Mouse (Mus musculus): ENCODE data around the gene Vkorc1. TPM values are rescaled to one million over a fixed set of nuclear protein-coding genes. Genes with fewer than 3 reads are reported as not detected.

Vkorc1 gene
- polyA plus RNA-seq, 1 experiment from 2014 or later: 99.9 TPM

DNA sequence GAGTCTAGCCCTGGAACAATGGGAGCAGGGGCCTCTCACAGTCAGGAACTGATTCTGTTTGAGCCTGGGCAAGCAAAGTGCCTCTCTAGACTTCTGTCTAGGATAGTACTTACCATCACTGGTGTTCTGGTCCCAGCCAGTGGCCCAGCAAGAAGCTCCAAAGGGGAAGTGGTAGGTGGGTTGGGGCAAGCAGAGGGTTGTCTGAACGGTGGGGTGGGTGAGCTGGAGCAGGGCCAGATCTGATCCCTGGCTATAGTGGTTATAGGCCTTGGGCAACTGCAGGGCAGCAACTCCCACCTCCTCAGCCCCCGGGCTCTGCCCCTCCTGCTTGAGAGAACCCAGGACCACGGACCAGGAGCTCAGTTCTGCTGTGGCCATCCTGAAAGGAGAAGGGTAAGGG is 6.6 kb downstream of the Vkorc1 start:
- no peak overlapping the region for H3K9ac ChIP-seq (ENCODE audit: low read length)
- ATAC-seq (replicated peaks; ENCODE audit: extremely low read depth, insufficient read depth, low FRiP score): no peak
- H3K4me1 ChIP-seq (ENCODE audit: control insufficient read depth, insufficient read depth, low read length): peaks cover 5% of the 10 kb centered on the region
- H3K9me3 ChIP-seq (replicated peaks; ENCODE audit: control insufficient read depth, low read length): no peaks in the 10 kb centered on the region
- H3K27ac ChIP-seq (ENCODE audit: low read length): no peak overlapping the region
- H3K36me3 ChIP-seq (ENCODE audit: control insufficient read depth, insufficient read depth): peaks cover 30% of the 10 kb centered on the region
- H3K4me3 ChIP-seq (ENCODE audit: low read length): no peak overlapping the region
- H3K27me3 ChIP-seq (ENCODE audit: control insufficient read depth, insufficient read depth, low read length): no peaks in the 10 kb centered on the region
- WGBS: 64% methylated on average over 3 of the region's 3 CpGs
- H3K4me2 ChIP-seq (ENCODE audit: low read depth, low read length): no peak overlapping the region

DNA sequence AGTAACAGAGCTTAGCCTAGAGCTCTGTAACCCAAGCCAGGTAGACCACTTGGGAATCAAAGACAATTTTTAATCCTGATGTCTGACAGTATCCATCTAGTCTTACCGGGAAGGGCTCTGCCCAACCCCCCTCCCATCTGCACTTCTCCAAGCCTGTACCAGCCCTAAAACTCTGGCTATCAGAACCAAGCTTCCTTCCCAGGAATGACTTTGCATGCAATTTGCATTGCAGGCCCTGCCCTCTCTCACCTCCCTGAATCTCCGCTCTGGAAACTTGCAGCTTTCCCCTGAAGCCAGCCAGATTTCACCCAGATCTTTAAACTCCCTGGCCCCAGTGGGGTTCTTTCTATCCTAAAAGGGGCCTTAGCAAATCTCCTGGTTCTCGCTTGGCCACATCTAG is 7.6 kb downstream of the Vkorc1 start:
- Histone ChIP-seq H3K9me3 (replicated peaks; ENCODE audit: control insufficient read depth, low read length) (no peaks in the 10 kb centered on the region), H3K4me3 (ENCODE audit: low read length) (no peak overlapping the region), H3K9ac (ENCODE audit: low read length) (no peak overlapping the region), H3K27me3 (ENCODE audit: control insufficient read depth, insufficient read depth, low read length) (no peaks in the 10 kb centered on the region), H3K27ac (ENCODE audit: low read length) (no peak overlapping the region), H3K4me2 (ENCODE audit: low read depth, low read length) (no peak overlapping the region), H3K4me1 (ENCODE audit: control insufficient read depth, insufficient read depth, low read length) (peaks cover 11% of the 10 kb centered on the region), H3K36me3 (ENCODE audit: control insufficient read depth, insufficient read depth) (peaks cover 36% of the 10 kb centered on the region)
- WGBS: 78% methylated on average over 3 of the region's 3 CpGs
- ATAC-seq (replicated peaks; ENCODE audit: extremely low read depth, insufficient read depth, low FRiP score): no peak

DNA sequence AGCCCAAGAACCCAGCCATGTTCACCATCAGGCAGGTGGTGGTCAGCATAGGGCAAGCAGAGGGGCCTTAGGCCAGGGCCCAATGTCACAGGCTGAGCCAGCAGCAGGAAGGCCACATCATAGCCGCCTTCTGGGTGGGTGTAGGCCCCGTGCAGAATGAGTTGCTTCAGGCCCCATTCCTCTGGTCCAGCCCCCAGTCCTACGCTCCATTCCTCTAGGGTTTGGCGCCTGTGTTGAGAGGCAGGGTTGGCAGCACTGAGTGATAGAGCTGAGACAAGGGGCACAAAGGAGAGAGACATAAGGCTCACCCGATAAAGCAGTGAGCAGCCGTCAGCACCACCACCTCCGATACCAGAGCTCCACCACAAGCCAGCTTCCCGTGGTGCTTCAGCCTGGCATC is 8.2 kb downstream of the Vkorc1 start:
- 75% methylated on average over 8 of the region's 8 CpGs for WGBS
- H3K4me2 ChIP-seq (ENCODE audit: low read depth, low read length): no peak overlapping the region

DNA sequence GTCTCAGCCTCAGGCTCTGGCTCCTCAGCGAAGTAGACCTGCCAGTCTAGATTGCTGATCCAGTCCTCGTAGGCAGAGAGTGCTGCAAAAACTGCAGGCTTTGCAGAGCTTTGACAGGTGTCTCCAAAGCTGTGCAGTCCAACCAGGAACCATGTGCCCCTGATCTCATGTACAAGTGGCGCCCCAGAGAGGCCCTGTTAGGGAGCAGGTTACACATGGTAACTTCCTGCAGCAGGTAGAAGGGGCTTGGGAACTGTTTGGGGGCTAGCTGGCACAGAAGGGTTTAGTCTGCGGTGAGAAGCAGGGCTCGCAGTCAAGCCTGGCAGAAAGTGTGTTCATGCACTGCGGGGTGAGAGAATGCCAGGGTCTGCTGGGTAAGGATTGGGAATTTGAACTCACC is 8.9 kb downstream of the Vkorc1 start:
- no peak for ATAC-seq (replicated peaks; ENCODE audit: extremely low read depth, insufficient read depth, low FRiP score)
- no peaks in the 10 kb centered on the region for H3K27me3 ChIP-seq (ENCODE audit: control insufficient read depth, insufficient read depth, low read length)
- no peak overlapping the region for H3K9ac ChIP-seq (ENCODE audit: low read length)

More for the DNA sequence above, 8.2 kb downstream of the Vkorc1 start:
- Histone ChIP-seq H3K9ac (ENCODE audit: low read length) (no peak overlapping the region), H3K27me3 (ENCODE audit: control insufficient read depth, insufficient read depth, low read length) (no peaks in the 10 kb centered on the region), H3K4me3 (ENCODE audit: low read length) (no peak overlapping the region), H3K27ac (ENCODE audit: low read length) (no peak overlapping the region), H3K4me1 (ENCODE audit: control insufficient read depth, insufficient read depth, low read length) (peaks cover 11% of the 10 kb centered on the region), H3K36me3 (ENCODE audit: control insufficient read depth, insufficient read depth) (peaks cover 38% of the 10 kb centered on the region), H3K9me3 (replicated peaks; ENCODE audit: control insufficient read depth, low read length) (no peaks in the 10 kb centered on the region)
- no peak for ATAC-seq (replicated peaks; ENCODE audit: extremely low read depth, insufficient read depth, low FRiP score)

DNA sequence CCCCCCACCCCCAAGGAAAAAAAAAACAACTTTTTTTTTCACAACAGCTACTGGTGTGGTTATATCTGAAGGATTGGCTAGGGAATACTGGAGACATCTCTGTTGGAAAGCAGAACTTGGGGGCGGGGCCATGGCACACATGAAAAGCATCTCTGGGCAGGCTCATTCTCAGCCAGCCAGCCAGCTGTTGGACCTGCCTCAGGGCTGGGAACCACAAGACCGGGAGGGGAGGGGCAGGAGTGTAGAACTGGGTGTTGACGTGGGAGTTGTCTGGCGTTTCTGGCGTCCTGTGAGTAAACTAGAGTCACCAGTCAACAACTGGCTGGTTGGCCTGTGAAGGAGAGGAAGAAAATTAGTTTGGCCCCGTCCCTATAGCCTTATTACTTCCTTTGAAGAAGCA is 9.5 kb downstream of the Vkorc1 start:
- Histone ChIP-seq H3K9ac (ENCODE audit: low read length) (no peak overlapping the region), H3K4me2 (ENCODE audit: low read depth, low read length) (no peak overlapping the region), H3K27ac (ENCODE audit: low read length) (no peak overlapping the region), H3K27me3 (ENCODE audit: control insufficient read depth, insufficient read depth, low read length) (no peaks in the 10 kb centered on the region), H3K9me3 (replicated peaks; ENCODE audit: control insufficient read depth, low read length) (no peaks in the 10 kb centered on the region), H3K36me3 (ENCODE audit: control insufficient read depth, insufficient read depth) (peaks cover 50% of the 10 kb centered on the region), H3K4me1 (ENCODE audit: control insufficient read depth, insufficient read depth, low read length) (peaks cover 11% of the 10 kb centered on the region), H3K4me3 (ENCODE audit: low read length) (no peak overlapping the region)
- ATAC-seq (replicated peaks; ENCODE audit: extremely low read depth, insufficient read depth, low FRiP score): 0 out of 2 replicates have a peak, but pooled peaks have one; percentile 38
- 55% methylated on average over 6 of the region's 6 CpGs for WGBS

More for the DNA sequence above, 8.9 kb downstream of the Vkorc1 start:
- Histone ChIP-seq H3K27ac (ENCODE audit: low read length) (no peak overlapping the region), H3K4me2 (ENCODE audit: low read depth, low read length) (no peak overlapping the region), H3K9me3 (replicated peaks; ENCODE audit: control insufficient read depth, low read length) (no peaks in the 10 kb centered on the region), H3K4me3 (ENCODE audit: low read length) (no peak overlapping the region), H3K36me3 (ENCODE audit: control insufficient read depth, insufficient read depth) (peaks cover 44% of the 10 kb centered on the region), H3K4me1 (ENCODE audit: control insufficient read depth, insufficient read depth, low read length) (peaks cover 11% of the 10 kb centered on the region)
- WGBS: 84% methylated on average over 6 of the region's 6 CpGs

DNA sequence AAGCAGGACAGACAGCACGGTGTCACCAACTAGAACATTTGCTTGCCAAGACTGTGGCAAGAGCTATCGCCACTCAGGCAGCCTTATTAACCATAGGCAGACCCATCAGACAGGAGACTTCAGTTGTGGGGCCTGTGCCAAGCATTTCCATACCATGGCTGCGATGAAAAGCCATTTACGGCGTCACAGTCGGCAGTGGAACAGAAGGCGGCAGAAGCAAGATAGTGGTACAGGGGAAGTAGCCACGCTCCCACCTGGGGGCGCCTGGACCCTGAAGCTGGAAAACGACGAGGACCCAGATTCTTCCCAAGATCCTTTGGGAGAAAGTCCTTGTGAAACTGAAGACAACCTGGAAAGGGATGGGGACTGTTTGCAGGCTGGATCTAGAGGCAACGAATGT is 15.0 kb downstream of the Vkorc1 start:
- WGBS: 72% methylated on average over 12 of the region's 12 CpGs
- Histone ChIP-seq H3K27ac (ENCODE audit: low read length) (no peak overlapping the region), H3K4me3 (ENCODE audit: low read length) (no peak overlapping the region), H3K36me3 (ENCODE audit: control insufficient read depth, insufficient read depth) (peaks cover 62% of the 10 kb centered on the region), H3K27me3 (ENCODE audit: control insufficient read depth, insufficient read depth, low read length) (no peaks in the 10 kb centered on the region), H3K9me3 (replicated peaks; ENCODE audit: control insufficient read depth, low read length) (no peaks in the 10 kb centered on the region), H3K4me2 (ENCODE audit: low read depth, low read length) (no peak overlapping the region), H3K9ac (ENCODE audit: low read length) (no peak overlapping the region), H3K4me1 (ENCODE audit: control insufficient read depth, insufficient read depth, low read length) (peaks cover 15% of the 10 kb centered on the region)
- no peak for ATAC-seq (replicated peaks; ENCODE audit: extremely low read depth, insufficient read depth, low FRiP score)

DNA sequence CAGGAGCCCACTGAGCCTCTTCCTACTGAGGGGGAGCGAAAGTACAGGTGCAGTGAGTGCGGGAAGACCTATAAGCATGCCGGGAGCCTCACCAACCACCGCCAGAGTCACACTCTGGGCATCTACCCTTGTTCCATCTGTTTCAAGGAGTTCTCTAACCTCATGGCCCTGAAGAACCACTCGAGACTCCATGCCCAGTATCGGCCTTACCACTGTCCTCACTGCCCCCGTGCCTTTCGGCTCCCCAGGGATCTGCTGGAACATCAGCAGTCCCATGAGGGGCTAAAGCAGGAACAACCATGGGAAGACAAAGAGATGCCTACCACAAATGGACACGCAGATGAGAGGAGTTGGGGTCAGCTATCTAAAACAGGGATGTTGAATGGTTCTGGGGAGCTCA is 16.1 kb downstream of the Vkorc1 start:
- Histone ChIP-seq H3K36me3 (ENCODE audit: control insufficient read depth, insufficient read depth) (peaks cover 54% of the 10 kb centered on the region), H3K27me3 (ENCODE audit: control insufficient read depth, insufficient read depth, low read length) (no peaks in the 10 kb centered on the region), H3K9ac (ENCODE audit: low read length) (no peak overlapping the region), H3K4me1 (ENCODE audit: control insufficient read depth, insufficient read depth, low read length) (peaks cover 23% of the 10 kb centered on the region), H3K9me3 (replicated peaks; ENCODE audit: control insufficient read depth, low read length) (no peaks in the 10 kb centered on the region), H3K4me2 (ENCODE audit: low read depth, low read length) (no peak overlapping the region), H3K27ac (ENCODE audit: low read length) (no peak overlapping the region), H3K4me3 (ENCODE audit: low read length) (no peak overlapping the region)
- 93% methylated on average over 9 of the region's 9 CpGs for WGBS
- ATAC-seq (replicated peaks; ENCODE audit: extremely low read depth, insufficient read depth, low FRiP score): no peak

DNA sequence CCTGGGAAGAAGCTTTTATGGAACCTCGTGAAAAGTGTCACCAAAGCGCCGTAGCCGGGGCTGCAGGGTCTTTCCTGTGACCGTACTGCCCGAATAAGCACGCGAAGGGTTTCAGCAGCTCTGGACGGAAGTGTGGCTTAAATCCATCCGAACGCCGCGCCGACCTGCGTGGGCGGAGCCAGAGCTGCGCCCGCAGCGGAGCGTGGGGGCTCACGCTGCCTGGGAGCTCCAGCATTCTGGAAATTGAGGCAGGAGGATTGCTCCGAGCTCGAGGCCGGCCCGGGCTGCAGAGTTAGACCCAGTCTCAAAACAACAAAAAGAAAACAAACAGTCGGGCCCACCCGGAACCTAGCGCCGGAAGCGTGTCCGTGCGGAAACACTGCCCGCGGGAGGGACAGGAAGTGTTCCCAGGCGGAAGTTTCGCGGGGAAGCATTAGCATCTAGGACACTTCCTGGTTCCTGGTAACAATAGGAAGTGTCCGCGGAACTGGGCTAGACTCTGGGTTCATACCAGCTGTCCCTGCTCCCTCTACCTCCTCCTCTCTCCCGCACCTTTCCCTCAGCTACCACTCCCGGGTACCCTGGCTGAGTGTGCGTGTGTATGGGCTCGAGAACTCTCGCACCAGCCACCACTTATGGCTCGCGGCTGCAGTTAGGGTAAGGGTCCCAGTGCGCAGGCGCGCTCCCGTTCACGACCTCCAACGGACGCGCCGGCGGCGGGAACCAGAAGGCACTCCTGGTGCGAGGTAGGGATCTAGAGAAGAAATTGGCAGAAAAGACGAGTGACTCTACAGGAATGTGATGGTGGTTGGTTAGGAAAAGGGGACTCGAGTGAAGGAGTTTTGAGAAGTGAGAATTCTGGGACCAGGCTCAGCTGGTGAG is 18.7 kb downstream of the Vkorc1 start, which contains the start of gene Zfp668:
Gene Zfp668, minus strand, starts transcription at position 362 of the 882 bp plus-strand sequence.
- Histone ChIP-seq H3K4me3 (ENCODE audit: low read length) (peak within 1 kb of the TSS; percentile 88), H3K4me1 (ENCODE audit: control insufficient read depth, insufficient read depth, low read length) (peaks cover 16% of the 10 kb centered on the region), H3K9me3 (replicated peaks; ENCODE audit: control insufficient read depth, low read length) (no peaks in the 10 kb centered on the region), H3K36me3 (ENCODE audit: control insufficient read depth, insufficient read depth) (peaks cover 32% of the 10 kb centered on the region), H3K27me3 (ENCODE audit: control insufficient read depth, insufficient read depth, low read length) (no peaks in the 10 kb centered on the region), H3K27ac (ENCODE audit: low read length) (peak within 1 kb of the TSS; percentile 98), H3K9ac (ENCODE audit: low read length) (peak within 1 kb of the TSS; percentile 96), H3K4me2 (ENCODE audit: low read depth, low read length) (peak within 1 kb of the TSS; percentile 76)
- WGBS: under 1% methylated on average over 60 of the region's 60 CpGs
- peak; percentile 62 for ATAC-seq (replicated peaks; ENCODE audit: extremely low read depth, insufficient read depth, low FRiP score)

DNA sequence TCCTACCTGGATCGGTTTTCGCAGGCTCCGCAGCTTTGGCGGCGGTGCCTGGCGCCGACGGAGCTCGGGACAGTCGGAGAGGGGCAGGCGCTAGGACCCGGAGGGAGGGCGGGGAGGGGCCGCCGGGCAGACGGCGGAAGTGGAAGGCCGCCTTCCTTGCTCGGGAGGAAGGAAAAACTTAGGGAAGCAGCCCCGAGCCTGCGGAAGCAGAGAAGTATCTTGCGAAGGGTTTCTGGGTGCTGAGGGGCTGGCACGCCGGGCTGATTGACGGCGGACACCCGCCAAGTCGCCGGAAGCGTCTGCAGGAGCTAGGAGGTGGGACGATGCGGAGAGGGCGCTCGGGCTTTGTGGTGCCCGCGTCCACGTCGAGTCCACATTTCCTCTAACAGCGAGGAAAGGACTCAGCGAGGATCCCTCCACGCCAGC is 19.4 kb downstream of the Vkorc1 start, which contains the start of gene Zfp646:
Gene Zfp646, plus strand, starts transcription at position 181 of the 426 bp plus-strand sequence.
- Histone ChIP-seq H3K4me3 (ENCODE audit: low read length) (peak within 1 kb of the TSS; percentile 88), H3K27ac (ENCODE audit: low read length) (peak within 1 kb of the TSS; percentile 98), H3K9me3 (replicated peaks; ENCODE audit: control insufficient read depth, low read length) (no peaks in the 10 kb centered on the region), H3K9ac (ENCODE audit: low read length) (peak within 1 kb of the TSS; percentile 96), H3K4me2 (ENCODE audit: low read depth, low read length) (peak within 1 kb of the TSS; percentile 89), H3K27me3 (ENCODE audit: control insufficient read depth, insufficient read depth, low read length) (no peaks in the 10 kb centered on the region), H3K4me1 (ENCODE audit: control insufficient read depth, insufficient read depth, low read length) (peaks cover 16% of the 10 kb centered on the region), H3K36me3 (ENCODE audit: control insufficient read depth, insufficient read depth) (peaks cover 25% of the 10 kb centered on the region)
- peak; percentile 89 for ATAC-seq (replicated peaks; ENCODE audit: extremely low read depth, insufficient read depth, low FRiP score)
- WGBS: under 1% methylated on average over 41 of the region's 41 CpGs
